Mouse (Mus musculus): ENCODE data around the gene Gbp9.

DNA sequence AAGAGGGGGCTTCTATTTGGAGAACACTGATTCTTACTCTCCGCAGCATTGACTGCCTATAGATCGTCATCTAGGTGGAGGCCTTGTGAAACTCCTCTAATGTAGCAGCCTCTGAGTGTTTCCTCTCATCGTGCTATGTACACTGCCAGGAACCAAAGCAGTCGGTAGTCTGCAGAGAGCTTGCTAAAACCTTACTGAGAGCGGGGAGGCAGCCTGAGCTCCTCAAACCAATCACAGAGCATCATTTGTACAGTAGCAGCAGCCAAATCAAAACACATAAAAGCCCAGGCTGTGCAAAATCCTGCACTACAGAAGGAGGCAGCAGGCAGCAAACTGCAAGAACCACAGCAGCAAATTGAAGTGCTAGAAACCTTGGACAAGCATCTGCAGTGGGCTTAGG, 25.7 kb downstream of the Gbp9 start:
- no peak for TF ChIP-seq CTCF (IDR thresholded peaks at IDR 0.05; ENCODE audit: low read depth)
- no peak for TF ChIP-seq EP300 (IDR thresholded peaks at IDR 0.05; ENCODE audit: low read depth)
